Mouse (Mus musculus) embryo, embryonic 10.5 days (tissue): ENCODE measurements around the gene Bach2.

Source experiments
- DNase-seq: peaks from one replicate; pipeline ENCODE4 v3.0.0-alpha.2; 2015; ENCODE audit warnings: low spot score

The Bach2 gene

DNA sequence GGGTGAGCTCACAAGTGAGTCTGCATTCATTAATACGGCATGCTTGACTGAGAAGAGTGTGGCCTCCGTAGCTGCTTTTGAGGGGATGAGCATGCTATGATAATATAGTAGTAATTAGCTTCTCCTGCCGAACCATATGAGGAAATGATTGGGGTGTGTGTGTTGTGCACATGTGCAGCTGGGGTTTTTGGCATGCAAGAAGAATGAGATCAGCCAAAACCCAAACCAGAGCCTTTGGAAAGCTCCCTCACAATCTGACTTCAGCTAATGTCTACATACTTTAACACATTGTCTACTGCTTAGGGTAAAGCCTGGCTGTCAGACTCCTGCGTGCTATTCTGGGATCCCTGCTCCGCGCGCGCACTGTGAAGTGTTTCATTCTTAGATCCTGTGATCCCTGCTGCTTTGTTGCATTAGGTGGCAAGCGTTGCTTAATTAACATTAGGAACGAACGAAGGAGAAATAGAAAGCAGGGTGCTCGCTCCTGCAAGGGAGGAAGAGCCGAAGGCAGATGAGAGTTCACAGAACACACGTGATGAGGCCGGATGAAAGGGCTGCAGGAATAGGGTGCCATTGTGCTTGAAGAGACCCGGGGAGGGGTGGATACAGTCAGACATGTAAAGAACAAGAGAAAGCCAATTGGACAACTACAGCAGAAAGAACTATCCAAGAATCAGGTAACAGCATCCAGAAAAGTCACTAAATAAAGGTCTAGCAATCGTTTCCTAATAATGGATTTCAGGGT is 248.2 kb downstream of the Bach2 start:
- no peak for DNase-seq

- DNase-seq, result no peak
These were observed 250.6 kb downstream of the Bach2 start for GRCm38 (mm10) chr4:32489186-32489585.

GRCm38 (mm10) chr4:32491176-32491575 is 252.6 kb downstream of the Bach2 start:
- no peak for DNase-seq

DNA sequence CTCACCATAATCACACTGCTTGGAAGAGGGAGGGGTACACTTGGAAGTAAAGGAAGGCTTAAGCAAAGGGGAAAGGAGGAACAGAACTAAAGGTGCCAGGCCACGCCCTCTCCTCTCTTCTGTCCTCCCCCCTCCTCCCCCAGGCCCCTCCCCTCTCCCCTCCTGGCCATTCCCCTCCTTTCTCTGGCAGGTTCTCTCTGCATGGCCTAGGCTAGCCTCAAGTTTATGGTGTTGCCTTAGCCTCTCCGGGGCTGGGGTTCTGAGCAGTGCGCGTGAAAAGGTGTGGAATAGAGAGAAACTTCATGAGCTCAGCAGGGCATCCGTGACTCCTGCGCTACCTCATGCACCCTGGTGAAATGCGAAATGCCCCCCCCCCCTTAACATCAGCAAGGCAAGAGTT is 254.2 kb downstream of the Bach2 start:
- DNase-seq, result no peak

GRCm38 (mm10) chr4:32501780-32502179 is 263.2 kb downstream of the Bach2 start:
- DNase-seq, result no peak

DNA sequence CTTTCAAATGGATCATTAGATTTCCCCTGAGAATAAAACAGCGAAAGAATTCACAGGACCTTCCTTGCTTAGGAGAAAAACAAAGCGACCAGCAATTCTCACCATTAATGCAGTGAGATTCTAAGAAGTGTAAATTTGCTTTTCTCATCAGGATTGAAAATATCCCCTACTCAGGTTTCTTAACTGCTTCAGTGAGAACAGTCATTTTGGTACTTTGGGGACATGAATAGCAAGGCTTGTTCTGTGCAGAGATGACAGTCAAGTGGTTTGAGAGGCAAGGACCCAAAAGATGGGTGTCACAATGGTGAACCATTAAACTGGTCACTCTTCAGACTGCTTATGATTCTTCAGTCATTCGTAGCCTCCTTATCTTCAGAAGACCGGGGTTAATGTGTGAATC is 263.6 kb downstream of the Bach2 start:
- DNase-seq, result no peak

GRCm38 (mm10) chr4:32504236-32504635 is 265.6 kb downstream of the Bach2 start:
- DNase-seq, result no peak

DNA sequence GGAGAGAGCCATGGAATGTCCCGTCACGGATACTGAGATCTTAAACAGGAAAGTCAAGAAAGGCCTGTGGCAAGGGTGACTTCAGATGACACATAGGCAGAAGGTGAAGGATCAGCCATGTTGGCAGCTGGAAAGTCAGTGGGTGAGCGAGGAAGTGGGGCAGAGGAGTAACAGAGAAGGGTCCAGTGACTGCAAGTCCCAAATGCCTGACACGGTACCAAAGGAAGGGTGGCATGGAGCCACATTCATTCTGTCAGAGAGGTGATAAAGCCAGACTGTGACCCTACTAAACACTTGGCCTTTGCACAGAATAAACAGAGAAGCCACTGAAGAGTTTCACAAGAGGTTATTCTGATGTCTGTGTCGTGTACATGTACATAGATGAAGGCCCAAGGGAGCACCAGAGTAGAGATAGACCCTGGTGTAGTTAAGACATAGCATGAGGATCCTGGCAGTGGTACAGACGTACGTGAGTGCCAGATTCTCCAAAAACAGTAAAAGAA is 267.8 kb downstream of the Bach2 start:
- DNase-seq, result no peak

DNA sequence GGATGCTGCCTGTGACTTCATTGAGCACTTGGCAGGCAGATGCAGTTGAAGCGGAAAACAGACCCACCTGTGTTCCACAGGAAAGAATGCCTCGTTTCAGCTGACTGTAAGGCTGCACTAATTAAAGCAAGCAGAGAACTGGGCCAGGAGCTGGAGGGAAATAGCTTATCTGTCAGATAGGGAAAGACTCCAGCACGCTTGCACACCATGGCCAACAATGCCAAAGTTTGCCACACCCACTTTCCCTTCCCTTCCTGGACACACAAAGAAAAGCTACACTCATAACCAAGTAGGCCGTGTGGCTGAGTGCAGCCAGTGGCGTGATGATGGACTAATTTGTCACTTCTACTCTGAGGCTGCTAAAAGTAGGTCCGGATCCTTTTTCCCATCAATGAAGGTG is 268.4 kb downstream of the Bach2 start:
- DNase-seq, result no peak

DNA sequence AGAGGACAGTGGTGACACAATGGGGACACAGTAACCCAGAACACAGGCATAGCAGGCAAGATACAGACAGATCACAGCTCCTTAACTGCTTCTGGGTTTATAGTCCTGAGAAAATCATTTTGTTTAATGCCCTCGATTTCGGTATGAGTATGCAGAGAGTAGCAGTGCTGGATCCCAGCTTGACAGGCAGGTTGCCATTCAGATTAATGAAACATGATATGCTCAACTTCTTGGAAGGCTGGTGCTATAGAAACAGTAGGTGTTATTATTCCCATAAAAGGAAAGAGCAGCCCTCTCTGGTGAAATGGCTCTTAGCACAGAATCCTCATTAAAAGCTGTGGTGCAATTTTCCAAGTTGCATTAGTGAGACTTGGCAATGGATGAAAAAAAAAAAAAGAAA is 270.0 kb downstream of the Bach2 start:
- DNase-seq, result no peak

DNA sequence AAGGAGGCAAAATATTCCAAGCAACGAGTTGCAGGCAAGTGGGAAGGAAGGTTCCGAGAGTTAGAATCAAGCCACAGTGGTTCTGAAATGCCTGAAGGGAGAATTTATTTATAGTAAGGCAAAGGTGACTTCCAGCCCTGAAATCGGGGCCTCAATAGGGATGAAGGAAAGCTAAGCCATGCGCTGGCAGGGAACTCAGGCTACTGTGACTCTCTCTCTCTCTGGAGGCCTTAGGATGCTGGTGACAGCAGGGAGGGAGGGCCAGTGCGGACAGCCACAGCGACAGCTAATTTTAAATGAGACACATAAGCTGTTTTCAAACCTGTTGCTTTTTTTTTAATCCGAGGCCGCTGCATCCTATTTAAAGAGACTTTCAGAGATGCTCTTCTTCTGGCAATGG is 270.4 kb downstream of the Bach2 start:
- no peak for DNase-seq

GRCm38 (mm10) chr4:32509832-32510612 is 271.4 kb downstream of the Bach2 start:
- DNase-seq, result no peak

- no peak for DNase-seq
These were observed 272.3 kb downstream of the Bach2 start for GRCm38 (mm10) chr4:32510940-32511339.

- no peak for DNase-seq
These were observed 277.5 kb downstream of the Bach2 start for GRCm38 (mm10) chr4:32516126-32516525.

DNA sequence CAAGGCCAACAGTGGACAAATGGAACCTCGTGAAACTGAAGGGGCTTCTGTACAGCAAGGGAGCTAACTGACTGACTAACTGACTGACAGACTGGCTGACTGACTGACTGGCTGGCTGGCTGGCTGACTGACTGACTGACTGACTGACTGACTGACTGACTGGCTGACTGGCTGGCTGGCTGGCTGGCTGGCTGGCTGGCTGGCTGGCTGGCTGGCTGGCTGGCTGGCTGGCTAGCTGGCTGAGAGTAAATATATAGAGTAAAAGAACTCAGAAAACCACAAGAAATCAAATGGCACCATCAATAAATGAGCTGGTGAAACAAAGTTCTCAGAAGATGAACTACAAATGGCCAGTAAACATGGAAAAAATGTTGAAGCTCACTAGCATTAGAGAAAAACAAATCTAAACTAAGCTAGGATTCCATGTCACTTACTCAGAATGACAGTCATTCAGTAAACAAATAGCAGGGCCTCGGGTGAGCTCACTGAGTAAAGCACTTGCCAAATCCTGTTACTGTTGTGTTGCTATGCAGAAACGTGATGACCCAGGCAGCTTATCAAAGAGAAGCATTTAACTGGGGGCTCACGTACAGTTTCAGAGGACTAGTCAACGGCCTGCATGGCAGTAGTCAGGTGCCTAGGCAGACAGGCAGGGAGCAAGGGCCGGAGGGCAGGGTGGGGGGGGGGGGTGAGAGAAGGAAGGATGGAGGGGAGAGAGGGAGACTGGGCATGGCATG is 280.4 kb downstream of the Bach2 start:
- no peak for DNase-seq

DNA sequence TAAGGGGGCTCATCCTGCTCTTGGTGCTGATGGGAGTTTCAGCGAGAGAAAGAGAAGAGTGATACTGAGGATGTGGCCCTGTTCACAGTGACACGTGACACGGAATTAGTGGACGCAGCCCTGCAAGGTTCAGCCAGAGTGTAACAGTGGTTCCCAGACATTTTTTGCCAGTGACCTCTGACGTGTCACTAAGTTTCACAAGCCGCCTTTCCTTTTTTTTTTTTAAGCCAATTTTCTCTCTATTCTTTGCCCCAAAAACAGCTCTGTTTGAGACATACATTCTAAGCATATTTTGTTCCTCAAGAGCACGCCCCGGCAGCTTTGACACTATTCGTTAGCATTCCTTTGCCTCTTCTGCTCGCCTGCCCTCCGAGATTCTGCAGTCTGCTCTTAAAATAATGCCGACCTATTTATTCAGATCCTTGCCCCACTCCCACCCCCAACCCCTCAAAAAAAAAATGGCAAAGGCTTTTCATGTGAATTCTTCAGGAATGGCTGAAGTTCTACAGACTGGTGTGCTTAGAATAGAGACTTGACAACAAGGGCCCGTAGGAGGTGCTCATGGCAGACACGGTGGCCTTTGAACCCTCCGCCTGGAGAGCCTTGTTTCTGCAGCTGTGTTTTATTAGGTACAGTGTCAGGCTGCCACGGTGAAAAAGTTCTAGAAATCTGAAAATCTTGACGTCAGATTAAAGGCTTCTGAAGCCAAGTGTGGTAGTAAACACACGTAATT is 282.2 kb downstream of the Bach2 start:
- peak; percentile 79 for DNase-seq

- DNase-seq, result no peak
These were observed 282.7 kb downstream of the Bach2 start for GRCm38 (mm10) chr4:32521361-32521740.

GRCm38 (mm10) chr4:32522013-32522412 is 283.4 kb downstream of the Bach2 start:
- no peak for DNase-seq

DNA sequence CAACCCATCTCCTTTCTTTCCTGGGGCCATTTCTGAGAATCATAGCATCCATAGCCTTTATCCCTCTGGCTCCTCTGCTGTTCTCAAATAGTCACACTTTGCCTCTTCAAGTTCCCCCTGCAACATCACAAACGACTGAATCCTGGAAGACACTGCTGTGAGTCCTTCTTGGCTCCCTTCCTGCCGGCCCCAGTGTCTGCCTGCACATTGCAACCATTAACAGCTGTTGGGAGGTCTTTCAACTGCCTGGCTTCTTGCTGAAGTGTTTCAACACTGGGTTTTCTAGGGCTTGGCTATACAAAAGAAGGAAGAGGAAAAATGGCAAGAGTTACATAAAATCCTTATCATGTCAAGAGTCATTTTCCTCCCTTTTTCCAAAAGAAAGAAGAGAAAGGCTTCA is 285.7 kb downstream of the Bach2 start:
- no peak for DNase-seq

- no peak for DNase-seq
These were observed 286.4 kb downstream of the Bach2 start for GRCm38 (mm10) chr4:32525000-32525399.

- DNase-seq, result no peak
These were observed 287.7 kb downstream of the Bach2 start for GRCm38 (mm10) chr4:32526228-32526836.
